Mouse (Mus musculus): ENCODE results near the gene Wnt2. TPM values are rescaled to one million over a fixed set of nuclear protein-coding genes. Genes with fewer than 3 reads are reported as not detected.
A peak's percentile ranks its signal among the peaks of the same experiment; 100 is the strongest.

Gene Wnt2
- polyA plus RNA-seq, 1 experiment from 2014 or later: 7.3 TPM

GRCm38 (mm10) chr6:18024133-18024794, 6.1 kb downstream of the Wnt2 start:
- WGBS: 81% methylated on average over 8 of the region's 8 CpGs
- H3K27ac ChIP-seq (replicated peaks): no peak overlapping the region
- H3K9ac ChIP-seq: no peak overlapping the region
- peaks cover 3% of the 10 kb centered on the region; the same call in 1 of the 2 replicates for H3K27me3 ChIP-seq
- H3K36me3 ChIP-seq: no peaks in the 10 kb centered on the region
- no peaks in the 10 kb centered on the region for H3K9me3 ChIP-seq (replicated peaks)
- no peaks in the 10 kb centered on the region for H3K4me1 ChIP-seq
- H3K4me3 ChIP-seq (replicated peaks): no peak overlapping the region
- ATAC-seq (ENCODE audit: insufficient number of reproducible peaks, low FRiP score, low TSS enrichment, low read depth): no peak
- H3K4me2 ChIP-seq (replicated peaks): no peak overlapping the region

GRCm38 (mm10) chr6:18013346-18013745, 17.0 kb downstream of the Wnt2 start:
- H3K9ac ChIP-seq: no peak overlapping the region
- 25% methylated on average over 7 of the region's 7 CpGs for WGBS
- H3K4me3 ChIP-seq (replicated peaks): no peak overlapping the region
- H3K4me2 ChIP-seq (replicated peaks): no peak overlapping the region
- H3K9me3 ChIP-seq (replicated peaks): no peaks in the 10 kb centered on the region
- ATAC-seq (ENCODE audit: insufficient number of reproducible peaks, low FRiP score, low TSS enrichment, low read depth): peak; percentile 11; the same call in 1 of the 2 replicates
- H3K27me3 ChIP-seq: no peaks in the 10 kb centered on the region
- H3K27ac ChIP-seq (replicated peaks): no peak overlapping the region
- H3K36me3 ChIP-seq: no peaks in the 10 kb centered on the region
- H3K4me1 ChIP-seq: 0 out of 2 replicates have a peak, but pooled peaks cover 3% of the 10 kb centered on the region

GRCm38 (mm10) chr6:18007356-18007755, 23.0 kb downstream of the Wnt2 start:
- no peaks in the 10 kb centered on the region for H3K9me3 ChIP-seq (replicated peaks)
- 52% methylated on average over 3 of the region's 3 CpGs for WGBS

GRCm38 (mm10) chr6:18002065-18002464, 28.3 kb downstream of the Wnt2 start:
- Histone ChIP-seq H3K4me3 (replicated peaks) (no peak overlapping the region), H3K27ac (replicated peaks) (no peak overlapping the region), H3K9ac (no peak overlapping the region), H3K36me3 (no peaks in the 10 kb centered on the region), H3K4me1 (no peaks in the 10 kb centered on the region), H3K9me3 (replicated peaks) (no peaks in the 10 kb centered on the region), H3K27me3 (no peaks in the 10 kb centered on the region), H3K4me2 (replicated peaks) (no peak overlapping the region)
- ATAC-seq (ENCODE audit: insufficient number of reproducible peaks, low FRiP score, low TSS enrichment, low read depth): no peak
- 92% methylated on average over 6 of the region's 6 CpGs for WGBS

More at GRCm38 (mm10) chr6:18007356-18007755, 23.0 kb downstream of the Wnt2 start:
- no peak overlapping the region for H3K4me3 ChIP-seq (replicated peaks)
- H3K36me3 ChIP-seq: no peaks in the 10 kb centered on the region
- no peaks in the 10 kb centered on the region for H3K27me3 ChIP-seq
- ATAC-seq (ENCODE audit: insufficient number of reproducible peaks, low FRiP score, low TSS enrichment, low read depth): no peak
- H3K9ac ChIP-seq: no peak overlapping the region
- H3K4me2 ChIP-seq (replicated peaks): no peak overlapping the region
- H3K4me1 ChIP-seq: no peaks in the 10 kb centered on the region
- no peak overlapping the region for H3K27ac ChIP-seq (replicated peaks)

GRCm38 (mm10) chr6:17998497-17998896, 31.9 kb downstream of the Wnt2 start:
- H3K4me2 ChIP-seq (replicated peaks): no peak overlapping the region
- no peaks in the 10 kb centered on the region for H3K36me3 ChIP-seq
- no peak overlapping the region for H3K27ac ChIP-seq (replicated peaks)
- H3K4me3 ChIP-seq (replicated peaks): no peak overlapping the region
- WGBS: 44% methylated on average over 4 of the region's 4 CpGs
- H3K27me3 ChIP-seq: no peaks in the 10 kb centered on the region
- no peak overlapping the region for H3K9ac ChIP-seq
- H3K9me3 ChIP-seq (replicated peaks): no peaks in the 10 kb centered on the region
- ATAC-seq (ENCODE audit: insufficient number of reproducible peaks, low FRiP score, low TSS enrichment, low read depth): no peak
- no peaks in the 10 kb centered on the region for H3K4me1 ChIP-seq

GRCm38 (mm10) chr6:17994956-17995790, 35.2 kb downstream of the Wnt2 start:
- ATAC-seq (ENCODE audit: insufficient number of reproducible peaks, low FRiP score, low TSS enrichment, low read depth): peak; percentile 79
- WGBS: 71% methylated on average over 6 of the region's 6 CpGs
- H3K27ac ChIP-seq (replicated peaks): no peak overlapping the region
- H3K4me2 ChIP-seq (replicated peaks): no peak overlapping the region
- no peaks in the 10 kb centered on the region for H3K36me3 ChIP-seq
- no peaks in the 10 kb centered on the region for H3K9me3 ChIP-seq (replicated peaks)
- no peak overlapping the region for H3K9ac ChIP-seq
- H3K4me1 ChIP-seq: no peaks in the 10 kb centered on the region
- H3K27me3 ChIP-seq: no peaks in the 10 kb centered on the region
- H3K4me3 ChIP-seq (replicated peaks): no peak overlapping the region

- no peaks in the 10 kb centered on the region for H3K36me3 ChIP-seq
- no peak overlapping the region for H3K27ac ChIP-seq (replicated peaks)
- H3K9me3 ChIP-seq (replicated peaks): no peaks in the 10 kb centered on the region
- ATAC-seq (ENCODE audit: insufficient number of reproducible peaks, low FRiP score, low TSS enrichment, low read depth): no peak
- H3K4me2 ChIP-seq (replicated peaks): no peak overlapping the region
- H3K4me1 ChIP-seq: no peaks in the 10 kb centered on the region
- no peak overlapping the region for H3K9ac ChIP-seq
- 63% methylated on average over 7 of the region's 7 CpGs for WGBS
- H3K27me3 ChIP-seq: no peaks in the 10 kb centered on the region
- no peak overlapping the region for H3K4me3 ChIP-seq (replicated peaks)
These were observed 38.8 kb downstream of the Wnt2 start for GRCm38 (mm10) chr6:17991625-17992024.

GRCm38 (mm10) chr6:17990173-17991028, 40.0 kb downstream of the Wnt2 start:
- Histone ChIP-seq H3K9ac (no peak overlapping the region), H3K36me3 (no peaks in the 10 kb centered on the region)

GRCm38 (mm10) chr6:17979361-17979760, 51.0 kb downstream of the Wnt2 start:
- Histone ChIP-seq H3K4me2 (replicated peaks) (no peak overlapping the region), H3K4me3 (replicated peaks) (no peak overlapping the region), H3K36me3 (no peaks in the 10 kb centered on the region), H3K9me3 (replicated peaks) (no peaks in the 10 kb centered on the region), H3K27me3 (no peaks in the 10 kb centered on the region), H3K4me1 (no peaks in the 10 kb centered on the region), H3K9ac (no peak overlapping the region), H3K27ac (replicated peaks) (no peak overlapping the region)
- WGBS: 43% methylated on average over 1 of the region's 1 CpGs
- ATAC-seq (ENCODE audit: insufficient number of reproducible peaks, low FRiP score, low TSS enrichment, low read depth): no peak

More at GRCm38 (mm10) chr6:17990173-17991028, 40.0 kb downstream of the Wnt2 start:
- H3K27ac ChIP-seq (replicated peaks): no peak overlapping the region
- no peaks in the 10 kb centered on the region for H3K4me1 ChIP-seq
- H3K4me2 ChIP-seq (replicated peaks): no peak overlapping the region
- H3K9me3 ChIP-seq (replicated peaks): no peaks in the 10 kb centered on the region
- no peak for ATAC-seq (ENCODE audit: insufficient number of reproducible peaks, low FRiP score, low TSS enrichment, low read depth)
- H3K4me3 ChIP-seq (replicated peaks): no peak overlapping the region
- 88% methylated on average over 9 of the region's 9 CpGs for WGBS
- no peaks in the 10 kb centered on the region for H3K27me3 ChIP-seq

GRCm38 (mm10) chr6:17978881-17979280, 51.5 kb downstream of the Wnt2 start:
- H3K4me3 ChIP-seq (replicated peaks): no peak overlapping the region
- H3K27me3 ChIP-seq: no peaks in the 10 kb centered on the region
- 74% methylated on average over 3 of the region's 3 CpGs for WGBS
- no peak overlapping the region for H3K27ac ChIP-seq (replicated peaks)
- H3K4me2 ChIP-seq (replicated peaks): no peak overlapping the region
- no peak for ATAC-seq (ENCODE audit: insufficient number of reproducible peaks, low FRiP score, low TSS enrichment, low read depth)
- no peaks in the 10 kb centered on the region for H3K9me3 ChIP-seq (replicated peaks)
- H3K9ac ChIP-seq: no peak overlapping the region
- no peaks in the 10 kb centered on the region for H3K4me1 ChIP-seq
- H3K36me3 ChIP-seq: no peaks in the 10 kb centered on the region

GRCm38 (mm10) chr6:17978324-17978723, 52.1 kb downstream of the Wnt2 start:
- ATAC-seq (ENCODE audit: insufficient number of reproducible peaks, low FRiP score, low TSS enrichment, low read depth): no peak
- H3K4me2 ChIP-seq (replicated peaks): no peak overlapping the region
- WGBS: 69% methylated on average over 5 of the region's 5 CpGs

More at GRCm38 (mm10) chr6:17978324-17978723, 52.1 kb downstream of the Wnt2 start:
- no peaks in the 10 kb centered on the region for H3K9me3 ChIP-seq (replicated peaks)
- H3K4me3 ChIP-seq (replicated peaks): no peak overlapping the region
- no peaks in the 10 kb centered on the region for H3K36me3 ChIP-seq
- no peak overlapping the region for H3K9ac ChIP-seq
- no peaks in the 10 kb centered on the region for H3K27me3 ChIP-seq
- no peak overlapping the region for H3K27ac ChIP-seq (replicated peaks)
- H3K4me1 ChIP-seq: no peaks in the 10 kb centered on the region
